Mouse (Mus musculus): ENCODE results near the gene 4930519G04Rik.
"Not testable (repeated sequence)": the region's sequence is repeated elsewhere in the genome, so short reads cannot be mapped to it uniquely, and the experiment has no call there.

- peak; percentile 10 for TF ChIP-seq MYOD1 (IDR thresholded peaks at IDR 0.05; ENCODE audit: control insufficient read depth, insufficient read length, low read depth)
- not testable (repeated sequence) for TF ChIP-seq MAX (IDR thresholded peaks at IDR 0.05); CEBPB (IDR thresholded peaks at IDR 0.05; ENCODE audit: low read depth); CTCF (IDR thresholded peaks at IDR 0.05; ENCODE audit: control insufficient read depth, insufficient read depth, insufficient read length); FOSL1 (IDR thresholded peaks at IDR 0.05; ENCODE audit: insufficient read depth, low read length, poor library complexity, severe bottlenecking); USF1 (IDR thresholded peaks at IDR 0.05; ENCODE audit: low read depth); MYOG (IDR thresholded peaks at IDR 0.05; ENCODE audit: control insufficient read depth, extremely low read depth, insufficient read length)
These were observed 13.0 kb upstream of the 4930519G04Rik start for GRCm38 (mm10) chr5:114840481-114840880.
